Mouse (Mus musculus) frontal cortex, postnatal 14 days (tissue): Measurements from ENCODE around the gene Nxpe5.

Source experiments
- DNase-seq, 2 experiments: peaks; one replicate each; pipeline ENCODE4 v3.0.0; 2022; ENCODE audit warnings: low spot score in 2 of 2

Gene Nxpe5

GRCm38 (mm10) chr5:138275216-138276050, 49.7 kb downstream of the Nxpe5 start:
- DNase-seq, result no peak

GRCm38 (mm10) chr5:138277994-138278393, 52.3 kb downstream of the Nxpe5 start:
- DNase-seq, result no peak

GRCm38 (mm10) chr5:138279585-138280424, 54.1 kb downstream of the Nxpe5 start, which contains the start of the genes Gm43720, Gpc2 and Stag3:
TSS of gene Gm43720 (minus strand) at chr5:138279958.
TSS of gene Gpc2 (minus strand) at chr5:138280005.
TSS of gene Stag3 (plus strand) at chr5:138280240.
- peak; percentile 82 to 86 for DNase-seq

GRCm38 (mm10) chr5:138280425-138280768, 54.7 kb downstream of the Nxpe5 start:
- no peak for DNase-seq

GRCm38 (mm10) chr5:138280829-138281228, 55.1 kb downstream of the Nxpe5 start:
- no peak for DNase-seq

- DNase-seq, result no peak
Observed at GRCm38 (mm10) chr5:138281798-138282197, 56.1 kb downstream of the Nxpe5 start.

GRCm38 (mm10) chr5:138283540-138283939, 57.8 kb downstream of the Nxpe5 start:
- no peak for DNase-seq

- no peak for DNase-seq
Observed at GRCm38 (mm10) chr5:138287861-138288260, 62.2 kb downstream of the Nxpe5 start.

GRCm38 (mm10) chr5:138291638-138292037, 65.9 kb downstream of the Nxpe5 start:
- DNase-seq, result no peak

GRCm38 (mm10) chr5:138294158-138294557, 68.5 kb downstream of the Nxpe5 start:
- no peak for DNase-seq

- no peak for DNase-seq
Observed at GRCm38 (mm10) chr5:138299613-138300012, 73.9 kb downstream of the Nxpe5 start.
